Mouse (Mus musculus) limb, embryonic 15.5 days (tissue): ENCODE results near the gene Grik5. TPM values are rescaled to one million over a fixed set of nuclear protein-coding genes. Genes with fewer than 3 reads are reported as not detected.

Experiments
- ATAC-seq: fragments of 200-750 bp; cut with Nextera tagmentation; 2 replicates; pipeline ENCODE4 v1.8.0; 2017; ENCODE audit warnings: low read depth, moderate TSS enrichment; ENCODE audit not compliant: insufficient number of reproducible peaks, low FRiP score, low TSS enrichment
- H3K27ac ChIP-seq: fragments of 300-500 bp; sonication (generic); 2 replicates; pipeline ENCODE4 v1.5.1; 2015; ENCODE audit warnings: moderate library complexity, mild to moderate bottlenecking, inconsistent platforms
- H3K27me3 ChIP-seq: fragments of 300-500 bp; sonication (generic); 2 replicates; pipeline ENCODE4 v1.6.1; 2015; ENCODE audit warnings: inconsistent platforms
- H3K36me3 ChIP-seq: fragments of 300-500 bp; sonication (generic); 2 replicates; pipeline ENCODE4 v1.6.1; 2015; ENCODE audit warnings: inconsistent platforms
- H3K4me1 ChIP-seq: fragments of 300-500 bp; sonication (generic); 2 replicates; pipeline ENCODE4 v1.6.1; 2015; ENCODE audit warnings: inconsistent platforms
- H3K4me2 ChIP-seq: fragments of 300-500 bp; sonication (generic); 2 replicates; pipeline ENCODE4 v1.6.1; 2015; ENCODE audit warnings: mild to moderate bottlenecking, inconsistent platforms
- H3K4me3 ChIP-seq: fragments of 300-500 bp; sonication (generic); 2 replicates; pipeline ENCODE4 v1.5.1; 2015; ENCODE audit warnings: mild to moderate bottlenecking, inconsistent platforms
- H3K9ac ChIP-seq: fragments of 300-500 bp; sonication (generic); 2 replicates; pipeline ENCODE4 v1.6.1; 2015; ENCODE audit warnings: inconsistent platforms
- H3K9me3 ChIP-seq: fragments of 300-500 bp; sonication (generic); 2 replicates; pipeline ENCODE4 v1.6.1; 2016; ENCODE audit warnings: inconsistent platforms
- WGBS: fragments of 180-500 bp; shearing (Covaris S2); methylation state at CpG from one replicate; pipeline ENCODE4 v1.1.7; 2015; 5-methylcytosine and 5-hydroxymethylcytosine counted together
- polyA plus RNA-seq: library from polyadenylated mRNA; unstranded; fragments of >200 nt; fragmentation: Nextera tagmentation; extraction: Ambion mirVana; gene quantifications from 2 replicates; pipeline ENCODE4 v1.2.1, GENCODE M21; 2015

The Grik5 gene
- polyA plus RNA-seq, 1 experiment from 2014 or later: 5.7 TPM

DNA sequence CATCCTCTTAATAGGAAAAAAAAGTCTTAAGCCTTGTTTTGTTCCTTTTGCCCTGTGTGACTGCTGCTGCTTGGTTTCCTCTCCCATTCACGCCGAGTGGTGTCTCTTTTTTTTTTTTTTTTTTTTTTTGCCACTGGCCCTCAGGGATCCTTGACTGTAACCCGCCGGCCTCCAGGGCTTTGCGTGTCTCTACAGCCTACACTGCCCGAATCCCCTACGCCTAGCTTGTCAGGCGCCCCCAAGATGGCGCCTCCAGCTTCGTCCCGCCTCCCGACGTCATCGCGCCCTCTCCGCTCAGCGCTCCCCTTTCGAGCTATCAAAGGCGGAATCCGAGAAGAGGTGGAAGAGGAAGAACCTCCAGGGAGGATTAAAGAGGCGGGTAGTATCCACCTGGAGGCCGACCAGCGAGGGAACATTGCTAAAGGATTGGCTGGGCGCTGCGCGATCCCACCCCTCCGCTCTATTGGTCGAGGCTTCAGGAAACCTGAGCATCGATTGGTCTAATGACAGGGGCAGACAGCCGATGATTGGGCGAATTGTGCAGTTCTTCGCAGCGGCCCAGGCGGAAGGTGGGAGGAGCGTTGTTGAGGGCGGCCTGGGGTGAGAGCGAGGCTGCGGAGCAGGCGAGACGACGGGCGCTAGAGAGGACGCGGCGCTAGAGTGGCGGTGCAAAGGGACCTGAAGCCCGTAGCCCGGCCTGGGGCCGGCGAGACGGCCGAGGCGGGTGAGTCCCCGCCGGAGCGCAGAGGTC, 4.7 kb upstream of the Grik5 start:
- Histone ChIP-seq H3K36me3 (peaks cover 27% of the 10 kb centered on the region), H3K9me3 (no peaks in the 10 kb centered on the region), H3K27ac (peak overlapping the region; percentile 95), H3K4me2 (peak overlapping the region; percentile 59), H3K4me3 (peak overlapping the region; percentile 96), H3K9ac (peak overlapping the region; percentile 90), H3K27me3 (no peaks in the 10 kb centered on the region), H3K4me1 (peaks cover 47% of the 10 kb centered on the region)
- WGBS: 0% methylated on average over 56 of the region's 56 CpGs
- ATAC-seq: peak; percentile 97

DNA sequence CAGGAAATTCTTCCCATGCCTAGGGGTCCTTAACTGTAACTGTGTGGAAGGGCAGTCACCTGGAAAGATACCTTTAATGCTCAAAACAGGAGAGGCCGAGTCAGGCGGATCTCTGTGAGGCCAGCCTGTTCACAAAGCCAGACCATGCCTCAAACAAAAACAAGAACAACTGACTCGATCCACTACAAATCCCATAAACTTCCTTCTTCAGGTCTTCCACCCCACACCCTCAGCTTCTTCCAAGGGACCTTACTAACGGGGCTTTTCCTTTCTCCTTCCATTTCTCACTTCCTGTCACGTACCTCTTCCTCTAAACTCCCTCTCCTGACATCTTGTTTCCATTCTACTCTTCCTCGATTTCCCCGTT, 4.1 kb upstream of the Grik5 start:
- H3K4me1 ChIP-seq: peaks cover 52% of the 10 kb centered on the region
- H3K4me3 ChIP-seq: peak overlapping the region; percentile 96
- 20% methylated on average over 7 of the region's 7 CpGs for WGBS
- H3K9me3 ChIP-seq: no peaks in the 10 kb centered on the region
- peak overlapping the region; percentile 54 for H3K9ac ChIP-seq
- no peak for ATAC-seq
- peaks cover 22% of the 10 kb centered on the region for H3K36me3 ChIP-seq
- H3K27me3 ChIP-seq: no peaks in the 10 kb centered on the region
- H3K4me2 ChIP-seq: peak overlapping the region; percentile 51
- H3K27ac ChIP-seq: peak overlapping the region; percentile 92

DNA sequence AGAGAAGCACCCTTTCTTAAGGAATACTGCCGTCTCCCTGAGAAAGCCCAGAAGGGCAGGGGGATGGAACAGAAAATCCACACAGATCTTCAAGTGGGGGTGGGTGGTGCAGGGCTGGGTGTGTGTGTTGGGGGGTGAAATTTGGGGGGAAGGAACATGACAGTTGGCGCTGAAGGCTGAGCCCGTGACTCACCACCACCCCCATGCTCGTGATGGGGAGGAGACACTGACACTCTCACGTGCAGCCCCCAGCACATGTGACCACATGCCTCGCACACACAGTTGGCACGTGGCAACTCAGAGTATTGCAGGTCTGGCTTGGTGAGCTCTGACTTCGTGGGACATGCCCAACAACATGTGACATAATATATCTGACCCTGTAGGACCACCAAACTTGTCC, 1.8 kb upstream of the Grik5 start:
- no peak overlapping the region for H3K9ac ChIP-seq
- no peak for ATAC-seq
- no peak overlapping the region for H3K4me3 ChIP-seq
- no peaks in the 10 kb centered on the region for H3K27me3 ChIP-seq
- H3K4me1 ChIP-seq: peaks cover 66% of the 10 kb centered on the region
- 67% methylated on average over 8 of the region's 8 CpGs for WGBS
- no peaks in the 10 kb centered on the region for H3K9me3 ChIP-seq
- H3K36me3 ChIP-seq: no peaks in the 10 kb centered on the region
- H3K27ac ChIP-seq: peak overlapping the region; percentile 92; the same call in 1 of the 2 replicates
- H3K4me2 ChIP-seq: no peak overlapping the region

DNA sequence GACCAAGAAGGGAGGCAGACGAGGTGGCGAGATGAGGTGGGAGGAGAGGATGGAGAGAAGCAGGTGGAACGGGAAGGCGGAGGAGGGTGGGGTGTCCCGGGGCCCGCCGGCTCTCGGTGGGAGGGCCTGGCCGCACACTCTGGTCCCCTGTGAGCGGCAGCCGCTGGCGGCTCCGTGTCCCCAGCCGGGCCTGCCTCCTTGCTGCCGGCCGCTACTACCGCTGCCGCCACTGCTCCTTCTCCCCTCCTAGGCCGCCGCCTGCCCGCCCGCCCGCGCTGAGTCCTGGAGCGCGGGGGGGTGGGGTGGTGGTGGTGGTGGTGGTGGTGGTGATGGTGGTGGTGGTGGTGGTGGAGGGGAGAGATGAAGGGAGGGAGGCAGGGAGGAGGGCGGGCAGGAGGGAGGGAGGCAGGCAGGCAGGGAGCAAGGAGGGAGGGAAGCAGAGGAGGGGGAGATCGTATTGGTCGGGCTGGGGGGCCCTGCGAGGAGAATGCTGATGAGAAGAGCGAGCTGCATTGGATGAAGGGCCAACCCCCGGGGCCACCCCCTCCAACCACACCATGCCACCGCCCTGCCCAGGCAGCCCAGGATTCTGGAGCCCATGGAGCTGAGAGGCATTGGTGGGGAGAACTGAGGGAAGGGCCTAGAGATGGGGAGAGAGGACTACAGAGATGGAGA, 707 bp upstream of the Grik5 start:
- Histone ChIP-seq H3K9me3 (no peaks in the 10 kb centered on the region), H3K4me3 (peak overlapping the region; percentile 63), H3K27ac (peak overlapping the region; percentile 92), H3K9ac (peak overlapping the region; percentile 63), H3K4me1 (peaks cover 62% of the 10 kb centered on the region), H3K27me3 (no peaks in the 10 kb centered on the region), H3K36me3 (peaks cover 7% of the 10 kb centered on the region), H3K4me2 (peak overlapping the region; percentile 82)
- ATAC-seq: peak; percentile 15; the same call in 1 of the 2 replicates
- under 1% methylated on average over 30 of the region's 33 CpGs for WGBS

- Histone ChIP-seq H3K9ac (no peak overlapping the region), H3K9me3 (no peaks in the 10 kb centered on the region), H3K4me2 (no peak overlapping the region), H3K4me1 (peaks cover 46% of the 10 kb centered on the region), H3K27me3 (no peaks in the 10 kb centered on the region), H3K4me3 (no peak overlapping the region), H3K36me3 (peaks cover 45% of the 10 kb centered on the region), H3K27ac (no peak overlapping the region)
- ATAC-seq: no peak
- 18% methylated on average over 2 of the region's 2 CpGs for WGBS
These were observed 3.4 kb downstream of the Grik5 start for GRCm38 (mm10) chr7:25068724-25069123.

DNA sequence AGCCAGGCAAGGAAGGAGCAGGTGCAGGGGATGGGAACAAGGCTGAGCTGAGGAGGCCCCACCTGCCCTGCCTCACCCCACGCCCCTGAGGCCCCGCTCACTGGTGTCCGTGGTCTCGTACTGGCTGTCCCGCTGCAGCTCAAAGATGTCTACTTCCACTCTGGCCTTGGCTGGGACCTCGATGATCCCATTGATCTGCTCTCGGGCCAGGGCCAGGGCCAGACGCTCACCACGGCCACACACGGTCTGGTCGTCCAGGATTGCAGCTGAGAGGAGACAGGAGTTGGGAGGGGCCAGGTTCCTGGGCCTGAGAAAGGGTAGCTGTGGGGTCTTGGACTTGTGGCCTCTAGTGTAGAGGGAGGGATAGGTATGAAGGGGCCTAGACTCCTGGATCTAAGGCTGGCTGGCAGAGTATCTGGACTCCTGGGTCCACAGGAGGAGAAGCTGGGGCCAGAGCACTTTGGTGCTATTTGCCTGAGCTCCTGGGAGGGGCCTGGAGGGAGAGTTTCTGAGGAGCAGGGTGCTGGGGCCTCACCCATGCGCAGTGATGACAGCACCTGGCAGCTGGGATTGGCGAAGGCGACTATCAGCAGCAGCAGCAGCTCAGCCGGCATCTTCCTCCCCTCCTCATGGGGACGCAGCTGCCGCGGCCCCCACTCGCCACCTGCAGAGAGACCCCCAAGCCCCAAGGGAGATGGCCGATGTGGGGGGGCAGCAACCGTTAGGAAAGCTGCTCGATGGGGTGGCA, 4.1 kb downstream of the Grik5 start:
- no peak overlapping the region for H3K27ac ChIP-seq
- no peak overlapping the region for H3K4me2 ChIP-seq
- peaks cover 52% of the 10 kb centered on the region for H3K36me3 ChIP-seq
- H3K9me3 ChIP-seq: no peaks in the 10 kb centered on the region
- H3K27me3 ChIP-seq: no peaks in the 10 kb centered on the region
- no peak for ATAC-seq
- H3K4me1 ChIP-seq: peaks cover 40% of the 10 kb centered on the region
- no peak overlapping the region for H3K9ac ChIP-seq
- no peak overlapping the region for H3K4me3 ChIP-seq
- WGBS: 85% methylated on average over 21 of the region's 22 CpGs

GRCm38 (mm10) chr7:25067338-25067737, 4.8 kb downstream of the Grik5 start:
- Histone ChIP-seq H3K4me1 (peaks cover 39% of the 10 kb centered on the region), H3K27ac (no peak overlapping the region), H3K9me3 (no peaks in the 10 kb centered on the region), H3K27me3 (no peaks in the 10 kb centered on the region), H3K9ac (no peak overlapping the region), H3K4me2 (no peak overlapping the region), H3K4me3 (no peak overlapping the region), H3K36me3 (peaks cover 59% of the 10 kb centered on the region)
- 61% methylated on average over 7 of the region's 7 CpGs for WGBS
- no peak for ATAC-seq

DNA sequence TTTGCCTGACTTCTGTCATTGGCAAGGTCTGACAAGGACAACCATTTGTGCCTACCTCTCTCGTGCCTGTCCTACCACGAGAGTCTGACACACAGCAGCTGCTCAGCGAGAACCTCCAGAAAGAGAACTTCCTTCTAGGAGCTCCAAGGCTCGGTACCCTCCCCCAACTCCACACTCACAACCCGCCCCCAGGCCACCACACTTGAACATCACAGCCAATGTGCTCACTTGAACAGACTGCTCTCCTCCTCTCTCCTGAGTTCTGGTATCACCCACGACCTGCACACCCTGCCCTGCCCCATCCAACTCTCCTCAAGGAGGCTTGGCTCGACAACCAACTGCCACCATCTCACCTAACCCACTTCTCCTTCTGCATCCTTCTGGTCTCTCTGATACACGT, 8.2 kb downstream of the Grik5 start:
- no peak overlapping the region for H3K4me2 ChIP-seq
- 83% methylated on average over 8 of the region's 8 CpGs for WGBS
- no peaks in the 10 kb centered on the region for H3K9me3 ChIP-seq
- peaks cover 91% of the 10 kb centered on the region for H3K36me3 ChIP-seq
- H3K27ac ChIP-seq: no peak overlapping the region
- no peak overlapping the region for H3K4me3 ChIP-seq
- no peak overlapping the region for H3K9ac ChIP-seq
- H3K4me1 ChIP-seq: peaks cover 9% of the 10 kb centered on the region; the same call in 1 of the 2 replicates
- H3K27me3 ChIP-seq: no peaks in the 10 kb centered on the region
- no peak for ATAC-seq

DNA sequence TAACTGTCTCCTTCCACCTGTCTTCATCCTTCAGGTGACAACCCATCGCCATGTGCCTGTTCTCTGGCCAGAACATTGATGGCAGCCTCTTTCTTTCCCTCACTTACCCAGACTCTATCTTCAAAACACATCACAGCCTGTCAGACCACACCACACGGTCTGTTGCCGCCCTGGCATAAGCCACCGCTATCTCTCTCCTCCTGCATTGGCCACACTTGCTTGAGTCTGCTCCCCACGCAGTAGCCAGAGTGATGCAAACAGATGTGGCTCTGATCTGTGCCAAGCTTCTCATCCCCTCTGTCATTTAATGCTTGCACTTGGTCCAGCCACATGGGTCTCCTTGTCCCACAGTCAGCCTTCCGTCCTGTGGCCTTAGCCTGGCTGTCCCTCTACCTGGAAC, 8.8 kb downstream of the Grik5 start:
- no peaks in the 10 kb centered on the region for H3K9me3 ChIP-seq
- no peak overlapping the region for H3K27ac ChIP-seq
- peaks cover 94% of the 10 kb centered on the region for H3K36me3 ChIP-seq
- WGBS: 86% methylated on average over 6 of the region's 6 CpGs
- no peak overlapping the region for H3K9ac ChIP-seq
- peaks cover 7% of the 10 kb centered on the region; the same call in 1 of the 2 replicates for H3K4me1 ChIP-seq
- no peaks in the 10 kb centered on the region for H3K27me3 ChIP-seq
- H3K4me3 ChIP-seq: no peak overlapping the region
- no peak for ATAC-seq
- no peak overlapping the region for H3K4me2 ChIP-seq

DNA sequence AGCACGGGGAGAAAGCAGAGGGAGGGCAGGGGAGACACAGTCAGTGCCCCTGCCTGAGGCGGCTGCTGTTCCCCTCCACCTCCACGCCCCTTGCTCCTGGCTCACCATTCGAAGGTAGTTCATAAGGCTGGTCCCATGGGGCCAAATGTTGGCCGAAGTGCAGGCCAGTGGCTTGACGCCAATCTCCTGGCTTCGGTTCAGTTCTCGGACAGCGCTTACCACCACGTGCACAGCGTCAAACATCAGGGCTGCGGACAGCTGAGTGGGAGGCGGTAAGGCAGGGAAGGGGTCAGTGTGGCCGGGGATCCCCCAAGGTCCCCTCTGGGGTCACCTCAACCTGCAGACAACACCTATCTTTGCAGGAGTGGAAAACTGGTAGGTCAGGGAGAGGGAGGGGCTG, 13.3 kb downstream of the Grik5 start:
- Histone ChIP-seq H3K9me3 (no peaks in the 10 kb centered on the region), H3K4me3 (no peak overlapping the region), H3K27me3 (no peaks in the 10 kb centered on the region), H3K27ac (no peak overlapping the region), H3K9ac (no peak overlapping the region), H3K4me2 (no peak overlapping the region), H3K4me1 (no peaks in the 10 kb centered on the region), H3K36me3 (peaks cover 95% of the 10 kb centered on the region)
- no peak for ATAC-seq
- WGBS: 85% methylated on average over 14 of the region's 14 CpGs

GRCm38 (mm10) chr7:25058394-25058793, 13.8 kb downstream of the Grik5 start:
- Histone ChIP-seq H3K9me3 (no peaks in the 10 kb centered on the region), H3K36me3 (peaks cover 94% of the 10 kb centered on the region), H3K27ac (no peak overlapping the region), H3K9ac (no peak overlapping the region), H3K4me2 (no peak overlapping the region), H3K27me3 (no peaks in the 10 kb centered on the region), H3K4me3 (no peak overlapping the region), H3K4me1 (no peaks in the 10 kb centered on the region)
- no peak for ATAC-seq
- WGBS: 86% methylated on average over 8 of the region's 8 CpGs

GRCm38 (mm10) chr7:25057888-25058287, 14.3 kb downstream of the Grik5 start:
- Histone ChIP-seq H3K36me3 (peaks cover 93% of the 10 kb centered on the region), H3K9me3 (no peaks in the 10 kb centered on the region), H3K27ac (no peak overlapping the region), H3K4me3 (no peak overlapping the region), H3K27me3 (no peaks in the 10 kb centered on the region), H3K9ac (no peak overlapping the region), H3K4me2 (no peak overlapping the region), H3K4me1 (no peaks in the 10 kb centered on the region)
- ATAC-seq: no peak
- WGBS: 92% methylated on average over 5 of the region's 5 CpGs
